Mouse (Mus musculus) thymus, postnatal 10 days (tissue): Measurements from ENCODE around the gene Psrc1.

ENCODE experiments used
- DNase-seq, 2 experiments: peaks; one replicate each; pipeline ENCODE4 v3.0.0; 2021; ENCODE audit warnings: low spot score in 2 of 2

The Psrc1 gene

DNA sequence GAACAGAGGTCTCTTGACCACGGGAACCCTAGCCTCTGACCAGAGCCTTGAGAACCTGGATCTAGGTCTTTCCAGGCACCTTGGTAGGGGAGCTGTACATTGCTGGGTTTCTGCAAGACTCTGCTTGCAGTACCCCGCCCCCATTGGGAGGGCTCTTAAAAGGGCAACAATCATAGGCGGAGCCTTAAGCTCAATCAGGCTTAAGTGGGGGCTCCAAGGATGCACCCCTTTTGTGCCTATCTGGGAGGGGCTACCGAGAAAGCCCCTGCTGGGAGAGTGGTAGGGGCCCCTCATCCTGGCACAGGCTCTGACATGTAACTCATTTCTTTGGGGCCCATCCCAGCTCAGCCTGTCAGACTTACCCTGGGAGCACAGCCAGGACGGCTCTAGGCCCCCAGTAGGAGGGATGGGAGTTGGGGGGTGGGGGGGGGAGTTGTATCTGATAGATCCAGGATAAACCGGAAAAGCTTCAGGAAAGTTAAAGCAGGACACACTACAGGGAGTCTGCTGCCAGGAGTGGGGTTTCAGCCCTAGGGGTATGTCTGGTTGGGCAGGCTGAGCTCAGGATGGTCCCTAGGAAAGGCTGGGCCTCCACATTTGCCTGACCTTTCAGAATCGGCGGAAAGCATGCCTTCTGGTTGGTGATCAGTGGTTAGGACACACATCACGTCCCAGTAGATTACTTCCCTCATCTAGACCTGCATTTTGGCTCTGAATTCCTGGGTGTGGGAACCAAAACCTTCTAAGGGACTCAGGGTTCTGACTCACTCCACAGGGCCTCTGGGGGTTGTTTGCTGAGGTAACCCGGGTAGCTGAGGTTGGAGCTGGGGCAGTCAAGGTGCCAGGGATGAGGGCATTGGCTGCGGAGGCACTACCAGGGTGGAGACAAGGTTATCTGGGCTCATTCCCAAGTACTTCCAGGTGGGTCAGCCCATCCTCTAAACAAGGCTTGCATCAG, 40.5 kb downstream of the Psrc1 start:
- peak; percentile 34 to 52 for DNase-seq

DNA sequence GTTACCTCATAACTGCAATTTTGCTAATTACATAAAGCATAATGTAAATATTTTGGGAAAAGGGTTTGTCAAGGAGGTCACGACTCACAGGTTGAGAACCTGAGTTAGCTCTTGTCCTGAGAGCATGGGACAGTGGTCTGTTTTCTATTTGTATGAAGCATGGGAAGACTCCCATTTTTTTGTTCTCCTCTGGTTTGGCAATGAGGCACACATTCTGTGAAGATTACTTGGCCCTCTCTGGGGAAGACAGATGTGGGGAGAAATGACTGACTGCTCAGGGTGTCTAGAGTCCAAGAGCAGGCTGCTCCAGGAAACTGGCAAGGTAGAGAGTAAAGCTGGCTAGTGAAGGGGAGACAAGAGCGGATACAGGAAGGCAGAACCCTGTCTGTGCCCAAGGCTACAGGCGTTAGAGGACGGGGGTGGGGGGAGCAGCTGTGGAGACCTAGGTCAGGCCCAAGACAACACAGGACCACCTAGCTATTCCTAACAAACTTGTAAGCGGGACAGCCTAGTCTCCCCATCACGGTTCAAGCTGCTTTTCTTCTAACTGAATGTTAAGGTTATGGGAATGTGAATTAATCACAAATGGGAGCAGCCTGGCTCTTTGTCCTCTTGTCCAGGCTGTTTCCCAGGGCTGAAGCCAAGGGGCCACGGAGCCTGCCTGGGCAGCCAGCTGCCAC, 41.4 kb downstream of the Psrc1 start:
- DNase-seq, result no peak

DNA sequence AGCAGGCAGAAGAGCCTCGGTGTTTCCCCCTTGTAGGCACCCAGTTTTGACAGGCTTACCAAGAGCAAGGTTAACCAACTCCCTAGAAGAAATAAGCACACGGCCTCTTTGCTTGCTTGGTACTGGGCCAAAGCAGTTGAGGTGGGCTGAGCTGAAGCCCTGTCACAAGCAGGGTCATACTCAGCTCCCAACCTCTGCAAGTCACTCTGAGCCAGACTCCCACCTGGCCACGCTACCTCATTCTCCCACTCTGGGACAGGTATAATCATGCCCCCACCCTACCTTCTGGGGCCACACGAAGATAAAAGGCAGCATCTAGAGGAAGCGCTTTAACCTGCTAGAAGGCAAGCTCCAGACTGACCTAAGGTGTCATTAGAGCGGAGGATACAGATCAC, 42.0 kb downstream of the Psrc1 start:
- no peak for DNase-seq

DNA sequence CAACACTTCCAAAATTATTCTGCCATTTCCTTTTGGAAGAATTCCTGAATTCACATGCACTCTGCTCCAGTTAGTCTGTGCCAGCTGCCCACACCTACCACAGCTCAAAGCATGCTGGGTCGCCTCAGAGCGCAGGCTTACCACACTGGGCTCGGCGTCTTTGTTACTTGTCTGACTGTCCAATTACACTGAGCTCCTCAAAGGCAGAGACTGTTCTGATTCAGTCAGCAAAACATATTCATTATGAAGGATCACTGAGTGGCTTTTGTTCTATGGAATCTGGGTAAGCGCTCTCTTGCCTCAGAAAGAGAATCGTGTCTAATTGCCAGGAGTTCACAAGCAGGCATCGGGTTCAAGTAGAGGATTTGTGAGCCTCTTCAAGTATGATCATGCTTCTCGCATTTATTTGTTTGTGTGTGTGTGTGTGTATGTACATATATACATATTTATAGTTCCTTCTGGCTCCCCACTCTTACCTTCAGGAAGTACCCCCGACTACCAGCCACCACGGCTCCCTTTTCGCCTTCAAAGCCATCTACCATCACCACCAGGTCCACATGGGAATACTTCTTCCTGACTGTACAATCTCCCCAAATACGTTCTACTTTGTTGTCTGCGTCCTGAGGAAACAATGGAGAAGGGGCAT, 49.0 kb downstream of the Psrc1 start:
- DNase-seq, result no peak

DNA sequence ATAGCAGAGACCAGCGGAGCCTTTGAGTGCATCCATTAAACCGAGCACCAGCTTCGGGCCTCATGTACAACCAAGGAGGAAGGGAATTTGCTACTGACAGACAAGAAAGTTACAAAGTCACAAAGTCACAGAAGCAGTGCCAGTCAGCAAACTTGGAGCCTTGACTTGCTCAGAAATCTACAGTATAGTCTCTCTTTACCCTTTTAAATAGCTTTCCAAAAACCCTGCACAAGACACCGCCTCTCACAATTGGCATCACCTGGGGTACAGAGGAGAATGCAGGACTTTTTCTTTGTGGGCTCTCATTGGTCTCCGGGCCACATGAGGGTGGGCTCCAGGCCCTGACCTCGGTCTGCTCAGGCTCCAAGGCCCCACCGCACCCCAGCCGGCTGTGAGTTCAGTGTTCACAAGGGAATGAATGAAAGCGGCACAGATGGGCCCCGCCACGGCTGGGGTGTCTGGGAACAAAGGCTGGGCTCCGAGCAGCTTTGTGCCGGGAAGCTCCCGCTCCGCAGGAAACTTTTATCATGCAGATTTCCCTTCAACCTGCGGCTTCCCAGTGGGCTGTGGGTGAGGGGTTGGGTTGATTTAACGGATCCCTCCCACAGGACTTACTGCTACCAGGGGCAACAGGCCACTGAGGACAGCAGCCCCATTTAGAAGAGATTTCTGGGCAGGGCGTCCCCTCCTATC, 49.7 kb downstream of the Psrc1 start:
- DNase-seq, result no peak

DNA sequence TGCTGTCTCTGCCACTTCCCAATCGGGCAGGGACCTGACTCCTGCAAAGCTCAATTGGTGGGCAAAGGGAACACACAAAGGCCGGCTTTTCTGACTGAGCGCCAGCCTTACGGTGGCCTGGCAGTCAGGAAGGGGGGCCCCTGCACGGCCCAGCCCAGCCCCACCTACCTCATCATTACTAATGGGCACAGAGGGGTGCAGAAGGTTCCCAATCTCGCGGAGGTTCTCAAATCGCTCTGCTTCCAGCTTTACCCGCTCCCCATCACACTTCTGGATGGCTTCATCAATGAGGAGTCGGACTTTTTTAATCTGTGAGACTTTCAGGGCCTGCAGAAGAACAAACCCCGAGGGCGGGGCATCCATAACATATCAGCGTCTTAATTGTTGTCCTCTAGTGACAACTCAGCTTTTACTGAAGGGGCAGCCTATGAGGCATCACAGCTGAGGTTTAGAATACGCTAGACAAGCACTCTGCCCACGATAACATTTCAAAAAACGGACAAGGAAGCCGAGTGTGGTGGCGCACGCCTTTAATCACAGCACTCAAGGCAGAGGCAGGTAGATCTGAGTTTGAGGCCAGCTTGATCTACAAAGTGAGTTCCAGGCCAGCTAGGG, 50.3 kb downstream of the Psrc1 start:
- DNase-seq, result no peak

DNA sequence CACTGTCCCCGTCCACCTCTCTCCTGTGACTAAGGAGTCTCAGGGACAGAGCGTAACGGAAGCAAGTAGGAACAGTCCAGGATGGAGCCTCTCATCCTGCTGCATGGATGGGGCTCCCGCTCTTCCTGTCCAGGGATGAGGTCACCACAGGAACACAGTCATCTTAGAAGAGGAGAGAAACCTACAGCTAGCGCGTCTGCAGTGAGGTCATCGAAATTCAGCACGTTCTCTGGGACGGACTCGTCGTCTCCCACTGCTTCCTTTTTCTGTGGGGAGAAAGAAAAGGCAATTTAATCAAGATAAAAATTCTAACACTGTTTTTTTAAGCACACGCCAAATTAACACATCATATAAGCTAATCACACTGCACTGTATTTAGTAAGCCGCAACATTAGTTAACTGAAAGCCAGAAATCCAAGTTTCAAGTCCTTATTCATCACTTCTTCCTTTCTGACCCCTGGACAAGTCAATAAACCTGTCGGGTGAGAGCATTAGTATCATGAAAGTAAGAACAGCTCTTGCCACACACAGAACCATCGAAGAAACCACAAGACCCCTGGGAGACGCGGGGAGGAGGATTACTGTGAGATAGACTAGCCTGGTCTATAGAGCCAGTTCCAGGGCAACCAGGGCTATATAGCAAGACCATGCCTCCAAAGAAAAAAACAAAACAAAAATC, 52.2 kb downstream of the Psrc1 start:
- DNase-seq, result no peak

DNA sequence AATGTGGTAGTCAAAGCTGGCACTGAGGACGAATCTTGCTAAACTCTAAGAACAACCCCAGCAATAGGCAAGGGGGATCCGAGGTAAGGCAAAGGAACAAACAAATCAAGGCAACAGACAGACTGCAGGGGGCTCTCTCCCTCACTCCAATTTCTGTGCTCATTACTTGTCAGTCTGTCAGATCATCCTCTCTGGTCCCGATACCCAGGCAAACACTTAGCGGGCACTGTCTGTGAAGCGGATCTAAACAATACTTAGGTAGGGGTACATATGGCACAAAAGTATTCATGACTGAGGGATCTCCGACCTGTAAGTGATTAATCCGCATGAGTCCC, 52.7 kb downstream of the Psrc1 start:
- DNase-seq, result no peak
